In genomic region chr5:137757887-137758286, GRCm38 (mm10) we compare ENCODE assay signal across 8 mouse cellular contexts. TPM values are rescaled to one million over a fixed set of nuclear protein-coding genes. Genes with fewer than 3 reads are reported as not detected.
DNase-seq lines count a peak whose midpoint lies in the region; ATAC-seq lines count a peak whose summit lies in the region.

No protein-coding gene starts in this region.

- peak; percentile 64 for DNase-seq in cerebellum, adult 11 months
- DNase-seq in midbrain, embryonic 10.5 days (ENCODE audit: low spot score) = no peak
- DNase-seq in heart, postnatal 36 days = peak; percentile 44 to 47
- no peak for DNase-seq in spleen, adult 12 weeks (ENCODE audit: low spot score)

- intact Hi-C loops in heart, postnatal 36 days (cut with DNase I) = loop anchor here (1.0 to 5.0 kb wide), 3 partner anchors 17 to 171 kb away; partner anchors contain the start of gene Nyap1

- H3K36me3 ChIP-seq in midbrain, embryonic 13.5 days = peaks cover 38% of the 10 kb centered on the region
- H3K36me3 ChIP-seq in midbrain, embryonic 10.5 days = peaks cover 60% of the 10 kb centered on the region
- no peaks in the 10 kb centered on the region for H3K36me3 ChIP-seq in midbrain, embryonic 15.5 days (replicated peaks)
- H3K36me3 ChIP-seq in liver, embryonic 12.5 days = peaks cover 71% of the 10 kb centered on the region

- no peaks in the 10 kb centered on the region for H3K9me3 ChIP-seq in midbrain, embryonic 13.5 days
- H3K9me3 ChIP-seq in midbrain, embryonic 10.5 days (replicated peaks) = no peaks in the 10 kb centered on the region
- no peaks in the 10 kb centered on the region for H3K9me3 ChIP-seq in midbrain, embryonic 15.5 days
- H3K9me3 ChIP-seq in liver, embryonic 12.5 days (replicated peaks) = no peaks in the 10 kb centered on the region

- 77% methylated on average over 6 of the region's 6 CpGs for WGBS in midbrain, embryonic 13.5 days
- 86% methylated on average over 6 of the region's 6 CpGs for WGBS in midbrain, embryonic 10.5 days
- 52% methylated on average over 6 of the region's 6 CpGs for WGBS in midbrain, embryonic 15.5 days
- WGBS in liver, embryonic 12.5 days (ENCODE audit: insufficient replicate concordance) = 84% methylated on average over 6 of the region's 6 CpGs

- no peak for ATAC-seq in cerebellum, adult (ENCODE audit: insufficient number of reproducible peaks, low FRiP score, low TSS enrichment)
- peak; percentile 52; the same call in 1 of the 2 replicates for ATAC-seq in midbrain, embryonic 13.5 days
- peak; percentile 55 for ATAC-seq in midbrain, embryonic 15.5 days (replicated peaks)
- no peak for ATAC-seq in liver, embryonic 12.5 days

- H3K4me1 ChIP-seq in midbrain, embryonic 13.5 days (replicated peaks) = peaks cover 22% of the 10 kb centered on the region
- H3K4me1 ChIP-seq in midbrain, embryonic 10.5 days = peaks cover 6% of the 10 kb centered on the region; the same call in 1 of the 2 replicates
- peaks cover 27% of the 10 kb centered on the region for H3K4me1 ChIP-seq in midbrain, embryonic 15.5 days
- peaks cover 42% of the 10 kb centered on the region for H3K4me1 ChIP-seq in liver, embryonic 12.5 days

- H3K27me3 ChIP-seq in midbrain, embryonic 13.5 days = no peaks in the 10 kb centered on the region
- no peaks in the 10 kb centered on the region for H3K27me3 ChIP-seq in midbrain, embryonic 10.5 days (ENCODE audit: low read depth, poor library complexity, severe bottlenecking)
- H3K27me3 ChIP-seq in midbrain, embryonic 15.5 days (replicated peaks) = no peaks in the 10 kb centered on the region
- H3K27me3 ChIP-seq in liver, embryonic 12.5 days (replicated peaks) = no peaks in the 10 kb centered on the region

- H3K4me3 ChIP-seq in midbrain, embryonic 13.5 days (replicated peaks) = no peak overlapping the region
- no peak overlapping the region for H3K4me3 ChIP-seq in midbrain, embryonic 10.5 days
- no peak overlapping the region for H3K4me3 ChIP-seq in midbrain, embryonic 15.5 days
- no peak overlapping the region for H3K4me3 ChIP-seq in liver, embryonic 12.5 days

- H3K27ac ChIP-seq in midbrain, embryonic 13.5 days = no peak overlapping the region
- H3K27ac ChIP-seq in midbrain, embryonic 10.5 days (replicated peaks) = no peak overlapping the region
- peak overlapping the region; percentile 48; the same call in 1 of the 2 replicates for H3K27ac ChIP-seq in midbrain, embryonic 15.5 days
- no peak overlapping the region for H3K27ac ChIP-seq in liver, embryonic 12.5 days

- H3K4me2 ChIP-seq in midbrain, embryonic 13.5 days (replicated peaks) = 0 out of 2 replicates have a peak overlapping the region, but pooled peaks have one; percentile 20
- H3K4me2 ChIP-seq in midbrain, embryonic 15.5 days = 0 out of 2 replicates have a peak overlapping the region, but pooled peaks have one; percentile 6
- H3K4me2 ChIP-seq in liver, embryonic 12.5 days = no peak overlapping the region

- H3K9ac ChIP-seq in midbrain, embryonic 13.5 days (replicated peaks) = peak overlapping the region; percentile 28; the same call in 1 of the 2 replicates
- H3K9ac ChIP-seq in midbrain, embryonic 15.5 days = no peak overlapping the region
- H3K9ac ChIP-seq in liver, embryonic 12.5 days = no peak overlapping the region

RNA-seq across cellular contexts. Expression of gene Tsc22d4, which starts 12.4 kb away (rescaled TPM):
- 44.2 and 54.0 TPM in 2 replicates for polyA plus RNA-seq in midbrain, embryonic 13.5 days (2015; fragmentation: Nextera tagmentation; extraction: Ambion mirVana)
- polyA plus RNA-seq in midbrain, embryonic 10.5 days (2016; fragmentation: Nextera tagmentation; extraction: Ambion mirVana) = 75.6 and 75.8 TPM in 2 replicates
- 100 to 1,000 TPM; 260 to 268 TPM for total RNA-seq in heart, postnatal 36 days (2021)
- 58.0 and 59.8 TPM in 2 replicates for polyA plus RNA-seq in midbrain, embryonic 15.5 days (2015; fragmentation: Nextera tagmentation; extraction: Ambion mirVana)
- 96.0 and 99.2 TPM in 2 replicates for polyA plus RNA-seq in liver, embryonic 12.5 days (2016; fragmentation: Nextera tagmentation; extraction: Ambion mirVana)

RNA-seq across cellular contexts. Expression of gene Nyap1, which starts 16.5 kb away (rescaled TPM):
- 39.9 and 42.3 TPM in 2 replicates for polyA plus RNA-seq in midbrain, embryonic 13.5 days (2015; fragmentation: Nextera tagmentation; extraction: Ambion mirVana)
- 5.1 and 8.4 TPM in 2 replicates for polyA plus RNA-seq in midbrain, embryonic 10.5 days (2016; fragmentation: Nextera tagmentation; extraction: Ambion mirVana)
- 1 to 10 TPM in 1 of 2 experiments, under 1 TPM in 1; 0.81 to 1.1 TPM for total RNA-seq in heart, postnatal 36 days (2021)
- 58.6 and 61.2 TPM in 2 replicates for polyA plus RNA-seq in midbrain, embryonic 15.5 days (2015; fragmentation: Nextera tagmentation; extraction: Ambion mirVana)
- 0.33 and 0.38 TPM in 2 replicates for polyA plus RNA-seq in liver, embryonic 12.5 days (2016; fragmentation: Nextera tagmentation; extraction: Ambion mirVana)

RNA-seq across cellular contexts. Expression of gene Ppp1r35, which starts 20.8 kb away (rescaled TPM):
- 43.4 and 48.9 TPM in 2 replicates for polyA plus RNA-seq in midbrain, embryonic 13.5 days (2015; fragmentation: Nextera tagmentation; extraction: Ambion mirVana)
- 62.6 and 63.9 TPM in 2 replicates for polyA plus RNA-seq in midbrain, embryonic 10.5 days (2016; fragmentation: Nextera tagmentation; extraction: Ambion mirVana)
- 10 to 100 TPM; 10.7 to 12.3 TPM for total RNA-seq in heart, postnatal 36 days (2021)
- 37.3 and 45.0 TPM in 2 replicates for polyA plus RNA-seq in midbrain, embryonic 15.5 days (2015; fragmentation: Nextera tagmentation; extraction: Ambion mirVana)
- 38.6 and 39.2 TPM in 2 replicates for polyA plus RNA-seq in liver, embryonic 12.5 days (2016; fragmentation: Nextera tagmentation; extraction: Ambion mirVana)

RNA-seq across cellular contexts. Expression of gene Mepce, which starts 29.6 kb away (rescaled TPM):
- polyA plus RNA-seq in midbrain, embryonic 13.5 days (2015; fragmentation: Nextera tagmentation; extraction: Ambion mirVana) = 10.6 and 11.0 TPM in 2 replicates
- polyA plus RNA-seq in midbrain, embryonic 10.5 days (2016; fragmentation: Nextera tagmentation; extraction: Ambion mirVana) = 11.7 and 12.5 TPM in 2 replicates
- total RNA-seq in heart, postnatal 36 days (2021) = 10 to 100 TPM; 25.6 to 35.3 TPM
- polyA plus RNA-seq in midbrain, embryonic 15.5 days (2015; fragmentation: Nextera tagmentation; extraction: Ambion mirVana) = 10.7 and 10.8 TPM in 2 replicates
- polyA plus RNA-seq in liver, embryonic 12.5 days (2016; fragmentation: Nextera tagmentation; extraction: Ambion mirVana) = 9.0 and 9.2 TPM in 2 replicates

RNA-seq across cellular contexts. Expression of gene Zcwpw1, which starts 29.7 kb away (rescaled TPM):
- 10.9 and 12.0 TPM in 2 replicates for polyA plus RNA-seq in midbrain, embryonic 13.5 days (2015; fragmentation: Nextera tagmentation; extraction: Ambion mirVana)
- polyA plus RNA-seq in midbrain, embryonic 10.5 days (2016; fragmentation: Nextera tagmentation; extraction: Ambion mirVana) = 13.8 and 16.1 TPM in 2 replicates
- total RNA-seq in heart, postnatal 36 days (2021) = under 1 TPM; 0.36 to 0.49 TPM
- polyA plus RNA-seq in midbrain, embryonic 15.5 days (2015; fragmentation: Nextera tagmentation; extraction: Ambion mirVana) = 10.5 and 11.9 TPM in 2 replicates
- polyA plus RNA-seq in liver, embryonic 12.5 days (2016; fragmentation: Nextera tagmentation; extraction: Ambion mirVana) = 6.9 and 7.5 TPM in 2 replicates

Comparison
In these comparisons a context has a peak if more than half of its experiments do, and no peak if none do; other contexts are left out.
1. DNase-seq: peak in cerebellum, adult 11 months (single experiment) and heart, postnatal 36 days (2 of 2); none in midbrain, embryonic 10.5 days (single experiment) and spleen, adult 12 weeks (single experiment).
2. ATAC-seq: peak in midbrain, embryonic 13.5 days (single experiment) and midbrain, embryonic 15.5 days (single experiment); none in cerebellum, adult (single experiment) and liver, embryonic 12.5 days (single experiment).